Mouse (Mus musculus): Measurements from ENCODE around the gene Gucy2f. TPM values are rescaled to one million over a fixed set of nuclear protein-coding genes. Genes with fewer than 3 reads are reported as not detected.
A peak's percentile ranks its signal among the peaks of the same experiment; 100 is the strongest.
"Not testable (repeated sequence)": the region's sequence is repeated elsewhere in the genome, so short reads cannot be mapped to it uniquely, and the experiment has no call there.

Gene Gucy2f
- polyA plus RNA-seq (2016; fragmentation: Nextera tagmentation; extraction: Ambion mirVana) = 0.01 TPM in 1 of 2 replicates, not detected in the other

- Histone ChIP-seq H3K27me3 (ENCODE audit: insufficient read depth, poor library complexity, severe bottlenecking) (peaks cover 27% of the 10 kb centered on the region), H3K4me3 (no peak within 1 kb of the TSS), H3K9me3 (no peaks in the 10 kb centered on the region), H3K27ac (no peak within 1 kb of the TSS), H3K4me1 (replicated peaks) (no peaks in the 10 kb centered on the region), H3K36me3 (no peaks in the 10 kb centered on the region)
- WGBS = 59% methylated on average over 5 of the region's 5 CpGs
- no peak for DNase-seq (ENCODE audit: low spot score)
These were observed at the start of gene Gucy2f for GRCm38 (mm10) chrX:142196831-142197230. TSS of gene Gucy2f (minus strand) at chrX:142196931.

GRCm38 (mm10) chrX:142245682-142246327 lies 49.1 kb upstream of the Gucy2f start:
- Histone ChIP-seq H3K27me3 (ENCODE audit: insufficient read depth, poor library complexity, severe bottlenecking) (peaks cover 32% of the 10 kb centered on the region), H3K9me3 (no peaks in the 10 kb centered on the region), H3K4me1 (replicated peaks) (no peaks in the 10 kb centered on the region), H3K36me3 (no peaks in the 10 kb centered on the region), H3K27ac (no peak overlapping the region), H3K4me3 (no peak overlapping the region)
- 83% methylated on average over 5 of the region's 5 CpGs for WGBS
- no peak for DNase-seq (ENCODE audit: low spot score)

GRCm38 (mm10) chrX:142237101-142237500 lies 40.4 kb upstream of the Gucy2f start:
- no peak for DNase-seq (ENCODE audit: low spot score)
- Histone ChIP-seq H3K27ac (no peak overlapping the region), H3K4me3 (no peak overlapping the region), H3K27me3 (ENCODE audit: insufficient read depth, poor library complexity, severe bottlenecking) (peaks cover 6% of the 10 kb centered on the region; the same call in 1 of the 2 replicates), H3K4me1 (replicated peaks) (no peaks in the 10 kb centered on the region), H3K36me3 (no peaks in the 10 kb centered on the region), H3K9me3 (no peaks in the 10 kb centered on the region)
- 61% methylated on average over 2 of the region's 2 CpGs for WGBS

- not testable (repeated sequence) for H3K4me3 ChIP-seq; H3K4me1 ChIP-seq (replicated peaks); H3K27ac ChIP-seq; DNase-seq (ENCODE audit: low spot score); H3K9me3 ChIP-seq; H3K36me3 ChIP-seq; H3K27me3 ChIP-seq (ENCODE audit: insufficient read depth, poor library complexity, severe bottlenecking)
- WGBS = 79% methylated on average over 1 of the region's 1 CpGs
These were observed 39.4 kb upstream of the Gucy2f start for GRCm38 (mm10) chrX:142236146-142236545.

GRCm38 (mm10) chrX:142228769-142229158 lies 32.0 kb upstream of the Gucy2f start:
- Histone ChIP-seq H3K9me3 (no peaks in the 10 kb centered on the region), H3K4me1 (replicated peaks) (no peaks in the 10 kb centered on the region), H3K27ac (peak overlapping the region; percentile 86; the same call in 1 of the 2 replicates), H3K27me3 (ENCODE audit: insufficient read depth, poor library complexity, severe bottlenecking) (no peaks in the 10 kb centered on the region), H3K36me3 (no peaks in the 10 kb centered on the region), H3K4me3 (peak overlapping the region; percentile 57)
- DNase-seq (ENCODE audit: low spot score) = no peak
- 54% methylated on average over 7 of the region's 7 CpGs for WGBS

GRCm38 (mm10) chrX:142228055-142228768 lies 31.5 kb upstream of the Gucy2f start:
- 24% methylated on average over 34 of the region's 42 CpGs for WGBS
- Histone ChIP-seq H3K9me3 (no peaks in the 10 kb centered on the region), H3K27me3 (ENCODE audit: insufficient read depth, poor library complexity, severe bottlenecking) (no peaks in the 10 kb centered on the region), H3K27ac (peak overlapping the region; percentile 86), H3K4me1 (replicated peaks) (no peaks in the 10 kb centered on the region), H3K36me3 (no peaks in the 10 kb centered on the region), H3K4me3 (peak overlapping the region; percentile 57)
- peak; percentile 63 for DNase-seq (ENCODE audit: low spot score)

GRCm38 (mm10) chrX:142227398-142228054 lies 30.8 kb upstream of the Gucy2f start:
- peak overlapping the region; percentile 86 for H3K27ac ChIP-seq
- H3K36me3 ChIP-seq = no peaks in the 10 kb centered on the region
- no peaks in the 10 kb centered on the region for H3K27me3 ChIP-seq (ENCODE audit: insufficient read depth, poor library complexity, severe bottlenecking)
- peak; percentile 39 for DNase-seq (ENCODE audit: low spot score)
- peak overlapping the region; percentile 57 for H3K4me3 ChIP-seq
- no peaks in the 10 kb centered on the region for H3K4me1 ChIP-seq (replicated peaks)
- H3K9me3 ChIP-seq = no peaks in the 10 kb centered on the region
- WGBS = 18% methylated on average over 15 of the region's 15 CpGs

- no peak for DNase-seq (ENCODE audit: low spot score)
- no peaks in the 10 kb centered on the region for H3K27me3 ChIP-seq (ENCODE audit: insufficient read depth, poor library complexity, severe bottlenecking)
- peak within 1 kb of the TSS; percentile 57 for H3K4me3 ChIP-seq
- peak within 1 kb of the TSS; percentile 59; the same call in 1 of the 2 replicates for H3K27ac ChIP-seq
- H3K4me1 ChIP-seq (replicated peaks) = no peaks in the 10 kb centered on the region
- H3K9me3 ChIP-seq = no peaks in the 10 kb centered on the region
- no peaks in the 10 kb centered on the region for H3K36me3 ChIP-seq
- 85% methylated on average over 14 of the region's 14 CpGs for WGBS
These were observed 29.8 kb upstream of the Gucy2f start, which contains the start of gene Nxt2 for GRCm38 (mm10) chrX:142226542-142226941. TSS of gene Nxt2 (plus strand) at chrX:142226770.

GRCm38 (mm10) chrX:142200295-142200694 lies 3.6 kb upstream of the Gucy2f start:
- no peak for DNase-seq (ENCODE audit: low spot score)
- peaks cover 18% of the 10 kb centered on the region for H3K27me3 ChIP-seq (ENCODE audit: insufficient read depth, poor library complexity, severe bottlenecking)
- no peaks in the 10 kb centered on the region for H3K4me1 ChIP-seq (replicated peaks)
- no peaks in the 10 kb centered on the region for H3K9me3 ChIP-seq
- H3K4me3 ChIP-seq = no peak overlapping the region
- H3K27ac ChIP-seq = no peak overlapping the region
- WGBS = 9% methylated on average over 3 of the region's 3 CpGs
- H3K36me3 ChIP-seq = no peaks in the 10 kb centered on the region

GRCm38 (mm10) chrX:142195551-142195950 lies 1.2 kb downstream of the Gucy2f start:
- Histone ChIP-seq H3K4me3 (no peak overlapping the region), H3K4me1 (replicated peaks) (no peaks in the 10 kb centered on the region), H3K27me3 (ENCODE audit: insufficient read depth, poor library complexity, severe bottlenecking) (peaks cover 27% of the 10 kb centered on the region), H3K36me3 (no peaks in the 10 kb centered on the region), H3K9me3 (no peaks in the 10 kb centered on the region), H3K27ac (no peak overlapping the region)
- WGBS = 68% methylated on average over 1 of the region's 1 CpGs
- no peak for DNase-seq (ENCODE audit: low spot score)

- 74% methylated on average over 6 of the region's 6 CpGs for WGBS
- Histone ChIP-seq H3K4me3 (no peak overlapping the region), H3K27ac (no peak overlapping the region), H3K36me3 (no peaks in the 10 kb centered on the region), H3K27me3 (ENCODE audit: insufficient read depth, poor library complexity, severe bottlenecking) (peaks cover 37% of the 10 kb centered on the region), H3K4me1 (replicated peaks) (no peaks in the 10 kb centered on the region), H3K9me3 (no peaks in the 10 kb centered on the region)
- no peak for DNase-seq (ENCODE audit: low spot score)
These were observed 2.3 kb downstream of the Gucy2f start for GRCm38 (mm10) chrX:142194420-142194819.

- Histone ChIP-seq H3K27me3 (ENCODE audit: insufficient read depth, poor library complexity, severe bottlenecking) (peaks cover 37% of the 10 kb centered on the region), H3K4me3 (no peak overlapping the region), H3K4me1 (replicated peaks) (no peaks in the 10 kb centered on the region), H3K9me3 (no peaks in the 10 kb centered on the region), H3K36me3 (no peaks in the 10 kb centered on the region), H3K27ac (no peak overlapping the region)
- no peak for DNase-seq (ENCODE audit: low spot score)
- 82% methylated on average over 2 of the region's 2 CpGs for WGBS
These were observed 6.4 kb downstream of the Gucy2f start for GRCm38 (mm10) chrX:142190355-142190754.
